Mouse (Mus musculus) spleen, adult 2 months (tissue): ENCODE measurements at regions not wholly inside any gene's neighbourhood (a gene's known extent, or its start where the extent isn't known, plus 50 kb on each side); places are given as distances from the start of the nearest gene placed in this dataset.

ENCODE experiments used
- CTCF ChIP-seq: fragments of 200-500 bp; IDR thresholded peaks from 2 replicates; pipeline ENCODE4 v1.5.1; 2011; ENCODE audit warnings: mild to moderate bottlenecking, inconsistent platforms; ENCODE audit not compliant: insufficient read depth, insufficient read length, insufficient replicate concordance; ENCODE audit errors: extremely low read depth
- POLR2A ChIP-seq: fragments of 200-500 bp; IDR thresholded peaks from 2 replicates; pipeline ENCODE4 v1.6.1; 2011; ENCODE audit warnings: low read depth, low read length, inconsistent platforms

DNA sequence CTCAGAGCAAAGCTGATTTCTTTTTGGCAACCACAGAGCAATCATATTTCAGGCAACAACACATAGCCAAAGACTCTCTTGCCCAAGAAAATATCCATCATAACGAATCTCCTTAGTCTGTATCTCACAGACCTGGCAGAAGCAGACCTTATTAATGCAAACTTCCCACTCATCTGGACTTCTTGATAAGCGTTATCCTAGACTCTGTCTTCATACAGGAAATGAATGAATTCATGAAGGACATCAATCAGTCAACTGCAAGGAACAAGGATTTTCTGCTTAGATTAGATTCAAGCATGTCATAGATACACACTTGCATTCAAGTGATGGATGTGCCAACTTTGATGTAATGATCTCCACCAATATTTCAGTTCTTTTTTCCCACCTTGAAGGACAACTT, 488.1 kb upstream of the Gm26657 start:
- TF ChIP-seq CTCF (no peak), POLR2A (no peak)
